8 mouse cellular contexts compared by ENCODE assay signal in the genomic region with DNA sequence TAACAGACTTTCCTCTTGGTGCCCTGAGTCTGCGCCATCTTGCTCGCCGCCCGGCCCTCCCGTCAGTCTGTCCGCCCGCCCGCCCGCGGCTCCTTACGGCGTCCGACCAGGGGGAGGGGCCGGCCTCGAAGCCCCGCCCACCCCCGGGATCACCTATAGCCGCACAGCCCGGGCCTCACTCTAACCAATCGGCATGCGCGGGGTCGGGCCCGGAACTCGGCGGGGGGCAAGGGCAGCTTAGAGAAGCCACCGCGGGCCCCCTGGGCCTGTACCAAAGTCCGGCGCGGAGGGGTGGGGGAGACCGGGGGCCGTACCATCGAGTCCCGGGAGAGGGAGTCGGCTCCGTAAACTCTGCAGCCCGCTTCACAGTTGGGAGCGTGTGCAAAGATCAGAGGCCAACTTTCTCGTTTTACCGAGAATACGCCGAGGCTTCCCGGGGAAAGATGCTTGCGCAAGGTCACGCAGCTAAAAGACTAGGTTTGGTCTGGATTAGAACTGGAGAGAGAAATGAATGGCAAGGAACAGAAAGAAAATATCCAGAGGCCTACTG. TPM values are rescaled to one million over a fixed set of nuclear protein-coding genes. Genes with fewer than 3 reads are reported as not detected.
DNase-seq lines count a peak whose midpoint lies in the region; ATAC-seq and TF ChIP-seq lines count a peak whose summit lies in the region.

A gene (minus strand): TSS at position 122 of the 550 bp plus-strand sequence.

- peak; percentile 54 for TF ChIP-seq POLR2A in lung, adult 2 months (IDR thresholded peaks at IDR 0.05; ENCODE audit: borderline replicate concordance, extremely low read depth, low read depth, low read length)

- ATAC-seq in forebrain, embryonic 15.5 days (replicated peaks), result peak; percentile 99
- peak; percentile 92 for ATAC-seq in neutrophil, adult 5-6 weeks (ENCODE audit: extremely low read depth, insufficient number of reproducible peaks, low FRiP score, poor library complexity, severe bottlenecking)

- DNase-seq in ES-E14 (ENCODE audit: low read depth, low spot score), result peak; percentile 97
- DNase-seq in cerebellum, adult 11-12 months, result peak; percentile 98
- peak; percentile 97 for DNase-seq in heart, postnatal 25 days (ENCODE audit: low spot score)
- DNase-seq in layer of hippocampus, adult 18-20 months (ENCODE audit: low spot score in 2 of 2), result peak; percentile 89 to 96
- DNase-seq in lung, adult 2 months, result peak; percentile 95
- DNase-seq in thymus, adult 18-20 months, result peak; percentile 96 to 97

- peaks cover 8% of the 10 kb centered on the region; the same call in 1 of the 2 replicates for H3K36me3 ChIP-seq in ES-E14 (ENCODE audit: control insufficient read depth, insufficient read depth, low read length, poor library complexity, severe bottlenecking)
- H3K36me3 ChIP-seq in forebrain, embryonic 15.5 days, result 0 out of 2 replicates have a peak, but pooled peaks cover 2% of the 10 kb centered on the region

- intact Hi-C loops in heart, postnatal 25 days (cut with DNase I), result no loop called here

- 0% methylated on average over 40 of the region's 46 CpGs for WGBS in forebrain, embryonic 15.5 days
- under 1% methylated on average over 46 of the region's 46 CpGs for WGBS in lung, adult 2 months

- peak within 1 kb of the TSS; percentile 64 for H3K4me2 ChIP-seq in forebrain, embryonic 15.5 days (replicated peaks)

- peaks cover 4% of the 10 kb centered on the region in 2 experiments; a peak in 2 of 4 replicates for H3K4me1 ChIP-seq in ES-E14 (ENCODE audit: control insufficient read depth in 2 of 2, insufficient read depth in 2 of 2, low read length in 2 of 2, poor library complexity in 1 of 2)
- peaks cover 15% of the 10 kb centered on the region for H3K4me1 ChIP-seq in forebrain, embryonic 15.5 days
- peaks cover 6% of the 10 kb centered on the region; the same call in 1 of the 2 replicates for H3K4me1 ChIP-seq in lung, adult 2 months (ENCODE audit: control insufficient read depth, insufficient read depth, low read length)

- in situ Hi-C loops in ES-E14 (cut with MboI; ENCODE audit: low sequenced_read_pairs in 2 of 2, unreplicated experiment in 2 of 2), result no loop called here

- no peak for TF ChIP-seq CTCF in lung, adult 2 months (IDR thresholded peaks at IDR 0.05; ENCODE audit: insufficient read depth, low read length)

- no peaks in the 10 kb centered on the region for H3K27me3 ChIP-seq in forebrain, embryonic 15.5 days

- H3K9me3 ChIP-seq in ES-E14 (ENCODE audit: control insufficient read depth, insufficient read depth, low read depth, low read length), result no peaks in the 10 kb centered on the region
- no peaks in the 10 kb centered on the region for H3K9me3 ChIP-seq in forebrain, embryonic 15.5 days

- peak within 1 kb of the TSS; percentile 86 for H3K9ac ChIP-seq in ES-E14 (ENCODE audit: insufficient read depth, low read depth, low read length, poor library complexity, severe bottlenecking)
- H3K9ac ChIP-seq in forebrain, embryonic 15.5 days (replicated peaks), result peak within 1 kb of the TSS; percentile 87

- peak within 1 kb of the TSS; percentile 75 to 94 for H3K4me3 ChIP-seq in ES-E14 (ENCODE audit: insufficient read depth in 1 of 2, low read depth in 1 of 2, low read length in 2 of 2, poor library complexity in 1 of 2, severe bottlenecking in 1 of 2)
- H3K4me3 ChIP-seq in forebrain, embryonic 15.5 days, result peak within 1 kb of the TSS; percentile 83
- H3K4me3 ChIP-seq in lung, adult 2 months (replicated peaks; ENCODE audit: extremely low read depth, low read depth, low read length), result peak within 1 kb of the TSS; percentile 99

- H3K27ac ChIP-seq in ES-E14 (ENCODE audit: insufficient read depth, low read depth, low read length, poor library complexity, severe bottlenecking), result peak within 1 kb of the TSS; percentile 88
- H3K27ac ChIP-seq in forebrain, embryonic 15.5 days (replicated peaks), result peak within 1 kb of the TSS; percentile 77

TF ChIP-seq in ES-E14, 5 proteins besides CTCF, POLR2A, EP300 and RAD21:
- TF ChIP-seq CHD2 (IDR thresholded peaks at IDR 0.05; ENCODE audit: low read depth, low read length), result no peak
- TF ChIP-seq HCFC1 (IDR thresholded peaks at IDR 0.05; ENCODE audit: borderline replicate concordance, insufficient read depth, low read length), result no peak
- no peak for TF ChIP-seq ZC3H11A (IDR thresholded peaks at IDR 0.05; ENCODE audit: borderline replicate concordance, low read depth, low read length)
- TF ChIP-seq MAFK (IDR thresholded peaks at IDR 0.05; ENCODE audit: insufficient read depth, low read depth, low read length), result no peak
- no peak for TF ChIP-seq ZNF384 (IDR thresholded peaks at IDR 0.05; ENCODE audit: low read depth, low read length)

RNA-seq across cellular contexts. Expression of the gene that starts here (rescaled TPM):
- 96.0 and 102 TPM in 2 replicates for total RNA-seq in ES-E14 (2012; rRNA removed)
- 119 and 130 TPM in 2 replicates for polyA plus RNA-seq in forebrain, embryonic 15.5 days (2015; fragmentation: Nextera tagmentation; extraction: Ambion mirVana)
- total RNA-seq in heart, postnatal 25 days (2021), result 10 to 100 TPM; 15.9 to 18.6 TPM
- total RNA-seq in layer of hippocampus, adult 18-20 months (2021), result 10 to 100 TPM; 36.9 to 43.0 TPM
- 35.3 and 64.8 TPM in 2 replicates for polyA plus RNA-seq in lung, adult 2 months (2012; rRNA removed)
- 81.6 and 87.7 TPM in 2 replicates for total RNA-seq in neutrophil, adult 5-6 weeks (2017)

Comparison
In these comparisons a context has a peak if more than half of its experiments do, and no peak if none do; other contexts are left out.
1. Peak in every context shown above with its lines: DNase-seq, ATAC-seq, H3K4me3 ChIP-seq and H3K27ac ChIP-seq.